Mouse (Mus musculus) lung, adult 18-20 months (tissue): ENCODE results near the gene Klf1.

ENCODE experiments used
- DNase-seq, 2 experiments: peaks; one replicate each; pipeline ENCODE4 v3.0.0; 2022; ENCODE audit warnings: mixed read lengths in 2 of 2

Klf1 gene

GRCm38 (mm10) chr8:84901752-84902151, at the start of gene Klf1:
Gene Klf1, plus strand, starts transcription at chr8:84901928.
- DNase-seq: no peak

- DNase-seq: no peak
These were observed 45.3 kb upstream of the Klf1 start for GRCm38 (mm10) chr8:84856434-84856833.

GRCm38 (mm10) chr8:84856864-84857441, 44.8 kb upstream of the Klf1 start, which contains the start of gene Farsa:
Gene Farsa, plus strand, starts transcription at chr8:84856989.
- peak; percentile 93 to 94 for DNase-seq

GRCm38 (mm10) chr8:84871376-84872308, 30.1 kb upstream of the Klf1 start, which contains the start of gene Syce2:
Gene Syce2, plus strand, starts transcription at chr8:84872111.
- DNase-seq: peak; percentile 81 to 87

- peak; percentile 41 to 44 for DNase-seq
These were observed 29.3 kb upstream of the Klf1 start for GRCm38 (mm10) chr8:84872309-84872965.

GRCm38 (mm10) chr8:84873016-84873415, 28.7 kb upstream of the Klf1 start:
- DNase-seq: no peak

GRCm38 (mm10) chr8:84874339-84874738, 27.4 kb upstream of the Klf1 start:
- no peak for DNase-seq

GRCm38 (mm10) chr8:84877297-84878035, 24.3 kb upstream of the Klf1 start:
- DNase-seq: no peak

- no peak for DNase-seq
These were observed 22.8 kb upstream of the Klf1 start for GRCm38 (mm10) chr8:84878915-84879314.

- DNase-seq: no peak
These were observed 17.0 kb upstream of the Klf1 start for GRCm38 (mm10) chr8:84884728-84885127.

- no peak for DNase-seq
These were observed 13.4 kb upstream of the Klf1 start for GRCm38 (mm10) chr8:84888280-84888679.

GRCm38 (mm10) chr8:84889141-84889540, 12.6 kb upstream of the Klf1 start:
- no peak for DNase-seq

GRCm38 (mm10) chr8:84892993-84893708, 8.6 kb upstream of the Klf1 start:
- DNase-seq: no peak

GRCm38 (mm10) chr8:84893709-84894134, 8.0 kb upstream of the Klf1 start, which contains the start of gene Gcdh:
Gene Gcdh, minus strand, starts transcription at chr8:84893921.
- DNase-seq: peak; percentile 97 to 98

GRCm38 (mm10) chr8:84895963-84896362, 5.8 kb upstream of the Klf1 start:
- DNase-seq: no peak

GRCm38 (mm10) chr8:84901071-84901470, 657 bp upstream of the Klf1 start:
- no peak for DNase-seq

- DNase-seq: no peak
These were observed 715 bp downstream of the Klf1 start for GRCm38 (mm10) chr8:84902367-84902919.

GRCm38 (mm10) chr8:84902920-84903661, 1.4 kb downstream of the Klf1 start:
- peak; percentile 91 to 94 for DNase-seq

- DNase-seq: no peak
These were observed 2.6 kb downstream of the Klf1 start for GRCm38 (mm10) chr8:84904351-84904750.

GRCm38 (mm10) chr8:84907037-84907436, 5.3 kb downstream of the Klf1 start:
- no peak for DNase-seq

GRCm38 (mm10) chr8:84907493-84907892, 5.8 kb downstream of the Klf1 start:
- DNase-seq: no peak
